Comparison of ENCODE assay signal across 20 mouse cellular contexts in the genomic region with DNA sequence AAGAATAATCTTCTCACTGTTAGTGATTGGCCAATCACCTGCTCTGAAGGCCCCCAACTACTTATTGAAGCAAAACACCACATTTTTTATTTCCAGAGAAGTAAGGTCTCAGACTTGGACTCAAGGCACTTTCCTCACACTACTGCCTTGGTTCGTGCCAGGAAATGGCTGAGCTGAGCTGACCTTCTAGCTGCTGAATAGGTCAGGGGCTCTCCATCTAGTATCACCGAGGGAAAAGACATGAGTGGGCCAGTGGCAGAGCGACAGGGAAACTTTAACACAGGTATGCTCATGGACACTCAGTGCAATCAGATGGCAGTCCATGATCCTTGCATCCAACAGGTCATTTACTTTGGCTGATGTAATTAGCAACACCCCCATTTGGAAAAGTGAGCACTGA.
"Had no signal": no experiment of that assay in that cellular context is flagged by ENCODE, and none has a peak within 500 bp of the region (broad histone marks: within the 10 kb centered on the region; RNA-seq: fewer than 3 reads in every experiment).

No protein-coding gene starts in this region.

- H3K4me1 ChIP-seq: liver, embryonic 13.5 days; liver, embryonic 15.5 days had no signal

- H3K36me3 ChIP-seq: heart, embryonic 12.5 days; hindbrain, embryonic 13.5 days; intestine, embryonic 15.5 days; limb, embryonic 10.5 days; limb, embryonic 12.5 days; liver, embryonic 13.5 days; liver, embryonic 15.5 days had no signal

- DNase-seq: gastrocnemius, postnatal 14 days; gastrocnemius, postnatal 36 days; heart, postnatal 10 days; kidney, adult 18-20 months; kidney, adult 8-10 months; kidney, postnatal 10 days; kidney, postnatal 25 days; liver; liver, embryonic 13.5 days had no signal

- H3K4me3 ChIP-seq: heart, embryonic 12.5 days; hindbrain, embryonic 13.5 days; intestine, embryonic 15.5 days; layer of hippocampus, adult 2 months; left cerebral cortex, adult 2 months; limb, embryonic 10.5 days; limb, embryonic 12.5 days; liver, embryonic 13.5 days; liver, embryonic 15.5 days had no signal

- H3K9me3 ChIP-seq: heart, embryonic 12.5 days; hindbrain, embryonic 13.5 days; intestine, embryonic 15.5 days; limb, embryonic 10.5 days; limb, embryonic 12.5 days; liver, embryonic 13.5 days; liver, embryonic 15.5 days had no signal

- H3K27me3 ChIP-seq: heart, embryonic 12.5 days; hindbrain, embryonic 13.5 days; intestine, embryonic 15.5 days; limb, embryonic 12.5 days; liver, embryonic 13.5 days; liver, embryonic 15.5 days had no signal

- H3K27ac ChIP-seq: hindbrain, embryonic 13.5 days; intestine, embryonic 15.5 days; layer of hippocampus, adult 2 months; left cerebral cortex, adult 2 months; limb, embryonic 10.5 days; limb, embryonic 12.5 days; liver, embryonic 13.5 days; liver, embryonic 15.5 days had no signal

- ATAC-seq: inflammation-experienced regulatory T-cells, adult 6 months; intestine, postnatal 0 days had no signal

- H3K4me2 ChIP-seq: heart, embryonic 12.5 days; hindbrain, embryonic 13.5 days; intestine, embryonic 15.5 days; limb, embryonic 12.5 days; liver, embryonic 11.5 days; liver, embryonic 13.5 days; liver, embryonic 15.5 days had no signal

- H3K9ac ChIP-seq: heart, embryonic 12.5 days; hindbrain, embryonic 13.5 days; intestine, embryonic 15.5 days; limb, embryonic 12.5 days; liver, embryonic 13.5 days; liver, embryonic 15.5 days had no signal
